Mouse (Mus musculus): ENCODE results near the gene Gm16181.

Gene Gm16181

GRCm38 (mm10) chr17:35196321-35196641 is 24.4 kb upstream of the Gm16181 start:
- DNase-seq, result no peak

- no peak for DNase-seq
Observed at GRCm38 (mm10) chr17:35197126-35197525, 23.5 kb upstream of the Gm16181 start.

- DNase-seq, result no peak
Observed at GRCm38 (mm10) chr17:35198029-35198428, 22.6 kb upstream of the Gm16181 start.

GRCm38 (mm10) chr17:35198946-35199345 is 21.7 kb upstream of the Gm16181 start:
- no peak for DNase-seq

- DNase-seq, result no peak
Observed at GRCm38 (mm10) chr17:35200398-35200797, 20.2 kb upstream of the Gm16181 start.

GRCm38 (mm10) chr17:35201128-35201527 is 19.5 kb upstream of the Gm16181 start:
- no peak for DNase-seq

- DNase-seq, result no peak
Observed at GRCm38 (mm10) chr17:35201787-35202186, 18.8 kb upstream of the Gm16181 start, which contains the start of gene Tnf. Gene Tnf (minus strand): TSS chr17:35202007.

GRCm38 (mm10) chr17:35202442-35202841 is 18.2 kb upstream of the Gm16181 start:
- DNase-seq, result no peak

GRCm38 (mm10) chr17:35204494-35205379 is 15.9 kb upstream of the Gm16181 start, which contains the start of gene Lta:
Gene Lta (minus strand): TSS chr17:35205351.
- no peak for DNase-seq

GRCm38 (mm10) chr17:35205380-35205769 is 15.3 kb upstream of the Gm16181 start:
- no peak for DNase-seq

GRCm38 (mm10) chr17:35209785-35210535 is 10.7 kb upstream of the Gm16181 start:
- DNase-seq, result no peak

GRCm38 (mm10) chr17:35210593-35210992 is 10.0 kb upstream of the Gm16181 start:
- DNase-seq, result no peak

GRCm38 (mm10) chr17:35213071-35213470 is 7.6 kb upstream of the Gm16181 start:
- DNase-seq, result no peak

GRCm38 (mm10) chr17:35218516-35219193 is 2.0 kb upstream of the Gm16181 start:
- no peak for DNase-seq

GRCm38 (mm10) chr17:35219601-35220041 is 1.0 kb upstream of the Gm16181 start:
- DNase-seq, result no peak

GRCm38 (mm10) chr17:35222299-35222698 is 1.7 kb downstream of the Gm16181 start:
- DNase-seq, result no peak

GRCm38 (mm10) chr17:35224641-35225040 is 4.0 kb downstream of the Gm16181 start:
- DNase-seq, result no peak

- DNase-seq, result no peak
Observed at GRCm38 (mm10) chr17:35225456-35225855, 4.8 kb downstream of the Gm16181 start.

- no peak for DNase-seq
Observed at GRCm38 (mm10) chr17:35226561-35227046, 6.0 kb downstream of the Gm16181 start.

- DNase-seq, result no peak
Observed at GRCm38 (mm10) chr17:35231022-35231421, 10.4 kb downstream of the Gm16181 start.

- DNase-seq, result peak; percentile 94
Observed at GRCm38 (mm10) chr17:35232043-35232442, 11.4 kb downstream of the Gm16181 start.

- DNase-seq, result no peak
Observed at GRCm38 (mm10) chr17:35232659-35233058, 12.0 kb downstream of the Gm16181 start.

All from right cerebral cortex, postnatal 4 days (tissue).